Mouse (Mus musculus): Measurements from ENCODE around the gene Evi5l.
"Not testable (repeated sequence)": the region's sequence is repeated elsewhere in the genome, so short reads cannot be mapped to it uniquely, and the experiment has no call there.

Evi5l gene

DNA sequence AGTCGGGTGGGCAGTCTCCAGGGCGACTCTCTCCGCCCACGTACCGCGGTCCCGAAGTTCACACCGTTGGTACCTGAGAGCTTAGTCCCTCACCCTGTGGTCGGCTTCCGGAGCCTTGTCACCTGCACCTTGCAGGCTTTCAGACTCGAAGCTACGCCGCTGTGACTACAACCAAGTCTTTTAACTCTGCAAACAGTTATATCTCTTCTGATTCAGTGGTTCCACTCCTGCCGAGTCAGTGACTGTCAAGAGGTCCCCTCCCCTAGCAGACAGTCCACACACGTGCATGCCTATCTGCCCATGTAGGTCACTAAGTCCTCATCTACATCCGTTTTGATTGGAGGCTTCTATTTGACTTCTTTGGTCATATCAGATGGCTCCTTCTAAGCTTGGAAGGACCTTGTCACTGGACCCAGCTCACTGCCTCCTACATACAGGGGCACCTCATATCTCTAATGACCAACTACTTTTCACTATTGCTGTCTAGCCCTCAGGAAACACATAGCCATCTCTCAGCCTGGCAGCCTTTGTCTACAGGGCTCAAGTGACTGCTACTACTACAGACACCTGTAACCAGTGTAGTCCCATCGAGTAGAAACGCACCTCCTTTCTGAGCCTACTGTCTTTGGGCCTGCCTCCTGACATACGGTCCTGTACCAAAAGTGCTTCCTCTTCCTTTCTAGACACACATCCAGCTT lies 73.0 kb downstream of the Evi5l start:
- DNase-seq (ENCODE audit: low spot score) = no peak

DNA sequence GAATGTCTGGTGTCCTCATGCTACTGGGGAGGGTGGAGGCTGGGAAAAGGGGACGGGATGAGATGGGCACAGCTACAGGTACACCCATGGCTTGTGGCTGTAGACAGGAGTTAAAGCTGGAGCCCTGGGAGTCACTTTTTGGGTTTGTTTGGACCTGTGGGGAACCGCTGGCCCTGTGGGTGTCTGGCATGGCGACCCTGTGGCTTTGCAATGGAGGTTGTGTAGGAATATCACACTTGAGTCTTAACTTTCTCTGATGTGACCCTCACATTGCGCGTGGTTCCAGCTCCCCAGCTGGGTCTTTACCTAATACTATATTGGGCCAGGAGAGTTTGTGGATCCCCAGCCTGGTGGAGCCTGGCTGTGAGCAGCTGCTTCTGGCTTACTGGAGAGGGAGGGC lies 78.7 kb downstream of the Evi5l start:
- no peak for DNase-seq (ENCODE audit: low spot score)

DNA sequence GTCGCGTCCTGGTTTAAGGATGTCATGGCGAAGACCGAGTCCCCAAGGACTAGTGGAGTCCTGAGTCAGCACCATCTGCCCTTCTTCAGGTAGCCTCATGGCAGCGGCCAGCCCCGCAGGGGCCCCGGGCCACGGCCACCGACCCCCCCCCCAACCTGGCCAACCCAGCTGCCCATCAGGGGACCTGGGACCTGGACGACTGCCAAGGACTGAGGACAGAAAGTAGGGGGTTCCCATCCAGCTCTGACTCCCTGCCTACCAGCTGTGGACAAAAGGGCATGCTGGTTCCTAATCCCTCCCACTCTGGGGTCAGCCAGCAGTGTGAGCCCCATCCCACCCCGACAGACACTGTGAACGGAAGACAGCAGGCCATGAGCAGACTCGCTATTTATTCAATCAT lies 79.4 kb downstream of the Evi5l start:
- DNase-seq (ENCODE audit: low spot score) = no peak

DNA sequence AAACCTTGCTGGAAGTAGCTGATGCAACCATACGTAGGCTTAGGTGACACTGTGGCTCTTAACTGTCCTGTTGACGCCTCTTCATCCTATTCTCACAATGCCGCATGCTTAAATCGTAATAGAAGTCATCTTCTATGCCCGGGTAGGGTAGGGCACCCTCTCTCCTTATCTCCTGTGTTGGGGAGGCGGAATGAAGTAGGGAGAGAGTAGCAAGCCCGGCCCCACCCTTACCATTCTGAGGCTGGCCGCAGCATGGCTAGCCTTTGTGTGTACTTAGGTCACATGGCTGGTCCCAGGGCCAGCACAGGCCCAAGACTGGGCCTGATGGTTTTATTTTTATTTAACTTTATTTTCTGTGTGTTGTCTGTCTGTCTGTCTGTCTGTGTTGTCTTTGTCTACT lies 80.9 kb downstream of the Evi5l start:
- DNase-seq (ENCODE audit: low spot score) = no peak

DNA sequence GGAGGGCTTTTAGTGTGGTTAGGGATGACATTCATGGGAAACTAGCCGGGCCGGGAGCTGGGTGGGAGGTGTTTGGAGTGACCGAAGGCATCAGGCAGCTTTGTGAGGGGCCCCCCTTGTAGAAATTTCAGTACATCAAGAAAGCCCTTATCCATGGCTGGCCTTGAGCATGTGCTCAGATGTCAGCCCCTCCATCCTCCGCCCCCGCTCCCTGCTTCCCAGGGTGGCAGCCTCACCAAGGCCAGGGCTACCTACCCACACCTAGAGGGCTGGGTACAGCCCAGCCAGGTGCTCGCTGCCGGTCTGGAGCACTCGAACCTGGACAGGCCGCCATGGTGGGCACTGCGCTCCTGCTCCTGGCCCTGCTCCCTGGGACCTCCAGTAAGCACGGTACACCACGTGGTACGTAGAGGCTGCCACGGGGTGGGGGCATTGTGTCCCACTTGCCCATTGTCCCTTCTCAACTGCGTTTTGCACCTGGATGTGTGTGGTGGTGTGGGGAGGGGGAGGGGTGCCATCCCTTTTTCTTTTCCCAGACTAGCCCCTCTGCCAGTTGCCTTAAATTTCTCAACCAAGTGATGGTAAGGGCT lies 81.7 kb downstream of the Evi5l start, which contains the start of gene Tgfbr3l:
Tgfbr3l (plus strand) TSS at position 264 of the 590 bp plus-strand sequence.
- DNase-seq (ENCODE audit: low spot score) = peak; percentile 50

DNA sequence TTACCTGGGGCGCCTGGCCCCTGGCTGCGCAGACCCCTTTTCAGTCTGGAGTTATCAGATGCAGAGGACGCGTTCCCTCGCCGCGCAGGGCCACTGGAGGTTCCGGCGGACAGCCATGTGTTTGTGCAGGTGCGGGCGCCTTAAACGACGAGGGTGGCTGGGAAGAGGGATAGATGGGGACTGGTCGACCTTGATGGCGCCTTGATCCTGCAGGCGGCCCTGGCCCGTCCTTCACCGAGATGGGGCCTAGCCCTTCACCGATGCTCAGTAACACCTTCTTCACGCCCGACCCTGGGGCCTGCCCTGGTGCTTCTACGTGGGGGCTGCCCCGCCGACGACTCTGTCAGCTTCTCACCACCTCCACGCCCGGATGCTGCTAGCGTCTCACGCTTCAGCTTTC lies 82.8 kb downstream of the Evi5l start:
- peak; percentile 62 for DNase-seq (ENCODE audit: low spot score)

DNA sequence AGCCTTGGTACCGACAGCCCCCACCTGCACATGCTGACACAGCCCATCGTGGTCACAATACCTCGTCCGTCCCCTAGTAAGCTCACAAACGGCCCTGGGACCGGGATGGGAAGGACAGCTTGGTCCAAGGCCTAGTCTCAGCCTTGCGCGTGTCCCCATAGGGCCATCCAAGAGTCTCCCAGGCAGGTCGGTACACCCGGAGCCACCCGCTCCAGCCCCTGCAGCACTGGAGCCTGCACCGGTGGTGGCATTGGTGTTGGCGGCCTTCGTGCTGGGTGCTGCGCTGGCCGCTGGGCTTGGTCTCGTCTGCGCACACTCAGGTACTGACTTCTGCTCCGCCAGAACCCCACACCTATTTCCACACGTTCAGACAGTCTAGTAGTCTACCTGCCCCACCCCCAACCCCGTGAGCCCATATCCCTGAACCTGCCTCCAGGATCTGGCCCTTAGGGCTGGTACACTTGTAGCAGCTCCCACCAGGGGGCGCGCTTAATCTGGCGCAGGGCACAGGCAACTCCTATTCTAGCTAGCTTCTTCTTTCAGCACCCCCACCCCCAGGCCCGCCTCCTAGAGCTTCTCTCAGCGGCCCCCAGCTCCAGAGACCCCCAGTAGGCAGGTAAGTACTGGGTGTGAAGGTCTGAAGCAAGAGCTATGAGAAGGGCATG lies 84.1 kb downstream of the Evi5l start:
- DNase-seq (ENCODE audit: low spot score) = peak; percentile 59

DNA sequence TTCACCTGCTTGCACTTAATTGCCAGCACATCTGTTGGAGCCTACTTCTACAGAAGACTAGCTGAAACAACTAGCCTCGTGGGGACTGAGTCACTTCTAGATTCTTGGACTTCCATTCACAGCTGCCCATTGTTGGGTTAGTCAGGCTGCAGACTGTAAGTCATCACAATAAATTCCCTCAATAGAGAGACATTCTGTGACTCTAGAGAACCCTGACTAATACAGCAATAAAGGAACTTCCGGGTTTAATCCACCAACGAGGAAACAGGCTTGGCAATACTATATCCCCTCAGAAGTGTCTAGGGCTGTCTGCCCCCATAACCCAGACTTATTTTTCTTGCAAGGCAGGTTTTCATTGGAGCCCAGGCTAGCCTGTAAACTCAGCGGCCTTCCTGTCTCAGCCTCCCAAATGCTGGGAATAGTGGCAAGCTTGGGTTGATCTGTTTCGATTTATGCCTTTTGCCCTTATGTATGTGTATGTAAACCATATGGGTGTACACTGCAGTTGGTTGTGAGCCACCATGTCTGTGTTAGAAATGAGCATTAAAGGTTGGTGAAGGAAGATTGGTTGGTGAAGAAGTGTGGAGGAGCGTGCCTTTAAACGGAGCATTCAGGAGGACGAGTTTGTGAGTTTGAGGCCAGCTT lies 85.9 kb downstream of the Evi5l start:
- no peak for DNase-seq (ENCODE audit: low spot score)

DNA sequence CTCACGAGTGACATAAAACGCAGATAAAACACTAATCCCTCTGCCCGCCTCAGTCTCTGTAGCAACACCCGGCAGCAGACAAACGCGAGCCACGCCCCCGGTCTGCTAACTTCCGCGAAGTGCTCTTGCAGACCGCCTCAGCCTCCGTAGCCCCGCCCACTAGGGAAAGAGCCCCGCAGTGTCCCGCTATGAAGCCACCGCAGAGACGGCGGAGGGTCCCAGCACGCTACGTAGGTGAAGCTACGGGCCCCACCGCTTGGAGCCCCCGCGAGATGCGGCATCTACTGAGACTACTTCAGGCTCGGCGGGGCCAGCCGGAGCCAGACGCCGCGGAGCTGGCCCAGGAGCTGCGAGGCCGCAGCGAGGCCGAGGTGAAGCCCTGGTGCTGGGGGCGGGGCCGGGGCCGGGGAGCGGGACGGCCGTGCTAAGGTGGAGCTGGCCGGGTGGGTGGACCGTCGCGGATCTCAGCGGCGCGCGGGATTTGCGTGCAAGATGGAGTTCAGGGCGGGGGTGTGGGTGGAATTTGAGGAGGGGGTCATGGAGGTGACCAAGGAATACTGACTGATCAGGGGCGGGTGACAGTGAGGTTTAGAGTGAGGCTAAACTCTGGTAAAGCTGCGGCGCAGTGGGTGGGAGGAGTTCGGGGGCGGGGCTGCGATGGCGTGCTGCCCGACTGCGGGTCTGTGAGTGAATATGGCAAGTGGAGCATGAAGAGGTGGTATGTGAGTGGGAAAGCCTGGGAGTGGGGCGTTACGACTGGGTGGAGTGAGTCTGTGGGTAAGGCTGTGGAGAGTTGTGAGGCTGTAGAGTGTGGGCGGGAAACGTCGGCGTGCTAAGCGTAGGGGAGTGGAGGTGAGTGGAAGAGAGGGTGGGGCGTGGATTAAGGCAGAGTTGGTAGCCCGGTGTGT lies 86.8 kb downstream of the Evi5l start, which contains the start of gene Snapc2:
Snapc2 (plus strand) TSS at position 147 of the 908 bp plus-strand sequence.
- peak; percentile 91 for DNase-seq (ENCODE audit: low spot score)

DNA sequence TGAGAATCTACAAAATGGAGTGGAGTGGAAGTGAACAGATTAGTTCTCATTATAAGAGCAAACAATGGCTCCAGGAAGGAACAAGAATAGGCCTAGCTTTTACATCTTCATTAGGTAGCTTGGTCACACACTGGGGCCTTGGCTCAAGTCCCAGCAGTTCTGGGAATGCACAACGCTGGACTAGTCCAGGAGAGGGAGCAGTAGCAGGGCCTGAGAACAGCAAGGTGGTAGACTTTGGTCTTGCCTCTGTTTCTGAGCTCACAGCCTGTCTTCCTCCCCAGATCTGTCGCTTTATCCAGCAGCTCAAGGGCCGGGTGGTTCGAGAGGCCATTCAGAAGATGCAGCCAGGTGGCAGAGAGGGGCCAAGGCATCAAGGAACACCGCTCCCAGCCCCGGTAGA lies 87.6 kb downstream of the Evi5l start:
- no peak for DNase-seq (ENCODE audit: low spot score)

DNA sequence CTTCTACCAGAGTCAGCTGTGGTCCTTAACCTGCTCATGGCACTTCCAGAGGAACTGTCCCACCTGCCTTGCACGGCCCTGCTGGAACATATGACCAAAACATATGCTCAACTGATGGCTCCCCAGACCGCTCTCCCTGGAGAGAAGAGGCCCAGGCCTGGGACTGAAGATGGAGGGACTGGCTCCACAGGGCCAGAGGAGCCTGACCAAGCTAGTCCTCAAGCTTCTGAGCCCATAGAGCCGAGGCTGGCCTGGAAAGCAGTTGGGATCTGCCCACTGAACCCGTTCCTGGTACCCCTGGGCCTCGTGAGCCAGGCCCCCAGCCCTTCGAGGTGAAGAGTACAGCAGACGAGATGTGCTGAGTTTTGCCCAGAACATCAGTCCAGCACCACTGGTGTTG lies 89.1 kb downstream of the Evi5l start:
- not testable (repeated sequence) for DNase-seq (ENCODE audit: low spot score)

DNA sequence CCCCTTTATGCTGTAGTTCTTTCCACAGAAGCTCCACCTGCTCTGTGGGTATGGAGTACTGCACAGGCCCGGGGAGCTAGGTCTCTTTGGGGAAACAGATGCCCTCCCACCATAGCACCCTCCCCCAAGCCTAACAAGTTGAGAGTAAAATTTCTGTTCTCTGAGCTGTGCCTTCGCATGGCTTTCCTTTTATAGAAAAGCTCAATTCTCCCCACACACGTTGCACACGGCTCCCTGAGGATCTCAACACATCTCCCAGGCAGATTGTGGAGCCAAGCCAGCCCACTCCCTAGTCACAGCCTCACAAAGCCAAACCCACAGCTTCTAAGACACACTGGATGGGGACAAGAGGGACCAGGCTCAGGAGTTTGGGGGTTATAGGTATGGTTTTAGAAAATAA lies 90.5 kb downstream of the Evi5l start:
- no peak for DNase-seq (ENCODE audit: low spot score)

DNA sequence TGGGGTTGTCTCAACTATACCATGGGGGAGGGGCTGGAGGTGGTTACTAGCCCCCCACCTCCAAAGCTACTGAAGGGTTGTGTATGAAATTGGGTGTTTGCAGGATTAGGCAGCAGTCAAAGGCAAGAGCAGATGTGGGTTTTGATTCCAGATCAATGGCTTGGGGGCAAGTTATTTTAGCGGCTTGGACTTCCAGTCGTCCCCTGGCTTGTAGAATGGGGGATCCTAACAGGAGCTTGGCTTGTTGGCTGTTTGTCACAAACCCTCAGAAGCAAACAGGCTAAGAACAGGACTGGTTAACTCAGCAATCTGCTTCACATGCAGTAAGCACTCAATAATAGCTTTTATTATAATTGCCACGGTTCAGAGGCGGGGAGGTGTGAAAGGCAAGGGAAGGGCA lies 91.0 kb downstream of the Evi5l start:
- DNase-seq (ENCODE audit: low spot score) = no peak

DNA sequence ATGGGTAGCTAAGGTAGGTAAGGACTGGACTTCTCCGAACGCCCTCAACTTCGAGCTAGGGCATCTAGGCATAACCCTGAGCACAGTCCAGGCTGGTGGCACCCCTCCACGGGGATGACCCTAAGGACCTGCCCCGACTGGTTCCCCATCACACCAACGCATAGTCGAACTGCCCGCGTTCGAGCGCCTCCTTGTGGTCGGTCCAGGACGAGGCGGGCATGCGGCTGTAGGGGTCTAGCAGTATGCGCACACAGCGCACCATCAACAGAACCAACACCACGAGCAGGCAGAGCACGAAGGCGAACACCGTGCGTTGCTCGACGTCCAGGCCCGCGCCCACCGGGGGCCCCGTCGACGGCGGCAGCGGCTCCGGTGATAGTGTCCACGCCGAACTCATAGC lies 91.9 kb downstream of the Evi5l start:
- peak; percentile 49 for DNase-seq (ENCODE audit: low spot score)

DNA sequence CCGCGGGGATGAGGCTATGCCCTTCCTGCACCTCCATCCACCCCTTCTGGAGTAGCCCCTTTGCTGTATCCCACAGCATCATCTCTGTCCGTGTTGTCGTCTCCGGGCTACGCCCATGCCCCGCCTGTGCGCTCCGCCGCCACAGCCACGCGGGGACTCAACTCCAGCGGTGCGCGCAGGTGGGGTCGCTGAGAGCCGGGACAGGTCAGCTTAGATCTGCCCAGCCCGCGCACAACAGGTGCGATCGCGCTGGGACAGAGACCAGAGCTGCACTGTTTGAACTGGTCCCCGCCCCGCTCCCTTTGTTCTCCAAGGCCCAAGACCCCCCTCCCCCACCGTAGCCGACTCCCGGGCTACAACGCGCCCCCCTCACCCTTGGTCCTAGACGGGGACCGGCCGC lies 92.3 kb downstream of the Evi5l start:
- DNase-seq (ENCODE audit: low spot score) = no peak

DNA sequence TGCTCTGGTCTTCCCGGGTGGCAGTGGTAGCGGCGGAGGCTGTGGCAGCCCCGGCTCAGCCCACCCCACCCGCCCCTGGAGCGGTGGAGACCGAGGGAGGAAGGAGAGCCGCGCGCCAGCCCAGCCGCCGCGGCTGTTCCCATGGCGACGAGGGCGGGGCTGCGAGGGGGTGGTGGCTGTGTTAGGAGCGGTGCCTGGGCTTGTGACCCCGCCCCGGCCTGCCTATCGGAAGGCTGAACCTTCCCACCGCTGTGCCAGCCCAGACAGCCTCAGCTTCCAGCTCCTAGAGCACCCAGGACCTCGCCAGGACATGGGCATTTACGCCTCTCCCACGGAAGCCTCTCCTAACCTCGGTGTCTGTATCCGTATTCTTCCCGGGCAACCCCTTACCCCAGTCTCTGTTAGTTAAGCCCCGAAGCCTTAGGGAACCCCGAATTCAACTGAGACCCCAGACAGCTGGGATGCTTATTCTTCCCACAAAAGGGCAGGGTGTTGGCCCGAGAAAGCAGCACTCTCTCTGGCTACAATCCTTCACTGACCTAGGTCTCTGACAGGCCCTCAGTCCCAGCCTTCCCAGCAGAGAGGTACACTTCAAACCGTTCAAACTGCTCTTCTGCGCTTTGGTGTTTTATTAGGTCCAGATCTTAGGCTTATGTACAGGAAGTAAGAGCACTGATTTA lies 92.9 kb downstream of the Evi5l start, which contains the start of gene Ctxn1:
Ctxn1 (minus strand) TSS at position 150 of the 680 bp plus-strand sequence.
- peak; percentile 94 for DNase-seq (ENCODE audit: low spot score)

DNA sequence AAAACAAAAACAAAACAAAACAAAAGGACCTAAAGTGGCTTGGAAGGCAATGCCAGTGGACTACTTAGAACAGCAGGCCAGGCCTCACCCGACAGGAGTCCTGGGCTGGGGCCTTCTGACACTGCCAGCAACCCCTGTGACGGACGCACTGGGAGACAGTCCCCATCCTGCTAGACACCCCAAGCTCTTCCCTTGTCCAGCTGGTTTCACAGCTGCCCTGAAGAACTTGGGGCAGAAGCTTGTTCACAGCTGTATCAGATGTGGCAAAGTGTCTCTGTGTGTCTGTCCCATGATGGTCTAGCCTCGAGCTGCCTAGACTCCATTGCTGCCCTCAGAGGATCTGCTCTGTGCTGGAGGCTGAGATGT lies 93.4 kb downstream of the Evi5l start:
- no peak for DNase-seq (ENCODE audit: low spot score)
